Comparison of ENCODE assay signal across 9 mouse cellular contexts in the genomic region with DNA sequence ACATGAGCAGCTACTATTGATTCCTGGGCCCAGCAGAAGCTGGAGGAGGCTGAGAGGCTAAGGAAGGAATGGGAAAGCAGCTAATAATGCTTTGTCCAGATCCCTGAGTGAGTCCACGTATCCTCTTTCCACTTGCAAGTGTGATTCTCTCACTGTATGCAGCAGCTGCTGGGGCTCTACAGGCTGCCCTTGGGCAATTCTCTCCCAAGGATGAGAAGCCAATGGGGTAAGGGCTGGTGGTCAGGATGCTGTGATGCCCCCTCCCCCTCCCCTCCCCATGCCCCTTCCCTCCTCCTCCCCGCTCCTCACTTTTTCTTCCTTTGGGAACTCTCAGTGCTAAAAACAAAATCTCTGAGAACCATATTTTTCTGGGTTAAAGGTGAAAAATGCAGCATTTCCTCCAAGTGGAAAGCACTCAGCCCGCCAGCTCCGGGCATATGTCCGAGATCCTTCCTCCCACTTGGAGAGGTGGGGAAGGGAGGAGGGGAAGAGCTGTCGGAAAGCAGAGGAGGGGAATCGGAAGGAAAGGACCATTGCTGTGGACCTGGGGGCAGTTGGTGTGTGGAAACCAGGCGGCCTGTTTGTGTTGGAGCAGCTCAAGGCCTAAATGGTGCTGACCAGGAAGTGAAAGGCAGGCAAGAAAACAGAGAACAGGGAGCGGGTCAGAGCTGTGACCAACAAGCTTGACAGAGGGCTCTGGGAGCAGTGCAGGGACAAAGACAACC.
DNase-seq lines count a peak whose midpoint lies in the region; ATAC-seq lines count a peak whose summit lies in the region.
"Had no signal": no experiment of that assay in that cellular context is flagged by ENCODE, and none has a peak within 500 bp of the region (broad histone marks: within the 10 kb centered on the region; RNA-seq: fewer than 3 reads in every experiment).

No protein-coding gene starts in this region.

- no peak overlapping the region for H3K4me2 ChIP-seq in intestine, embryonic 14.5 days (ENCODE audit: low read length)
- H3K4me2 ChIP-seq in lung, embryonic 15.5 days: no peak overlapping the region
- H3K4me2 ChIP-seq in forebrain, embryonic 11.5 days (ENCODE audit: low read depth, low read length, severe bottlenecking): no peak overlapping the region
- H3K4me2 ChIP-seq: limb, embryonic 13.5 days had no signal

- H3K36me3 ChIP-seq in intestine, embryonic 14.5 days (ENCODE audit: control insufficient read depth, insufficient read depth, low read length): no peaks in the 10 kb centered on the region
- H3K36me3 ChIP-seq in lung, embryonic 15.5 days: no peaks in the 10 kb centered on the region
- H3K36me3 ChIP-seq in forebrain, embryonic 11.5 days (ENCODE audit: control insufficient read depth, insufficient read depth, low read length): no peaks in the 10 kb centered on the region

- peak overlapping the region; percentile 48; the same call in 1 of the 2 replicates for H3K27ac ChIP-seq in intestine, embryonic 14.5 days (ENCODE audit: low read depth)
- H3K27ac ChIP-seq in lung, embryonic 15.5 days: peak overlapping the region; percentile 82
- H3K27ac ChIP-seq in forebrain, embryonic 11.5 days (ENCODE audit: low read depth, low read length): no peak overlapping the region
- H3K27ac ChIP-seq: limb, embryonic 13.5 days had no signal

- DNase-seq in embryo, embryonic 11 days: peak; percentile 22
- DNase-seq in embryo, embryonic 10.5 days (ENCODE audit: low spot score): no peak
- DNase-seq in gastrocnemius, postnatal 14 days: peak; percentile 79
- DNase-seq in intestine, embryonic 14.5 days (ENCODE audit: low spot score): no peak
- DNase-seq in forebrain, embryonic 11.5 days (ENCODE audit: low spot score): no peak
- no peak for DNase-seq in thymus, postnatal 25 days

- 0 out of 2 replicates have a peak, but pooled peaks have one; percentile 33 for ATAC-seq in intestine, embryonic 14.5 days (replicated peaks; ENCODE audit: low FRiP score, low TSS enrichment, low read depth)
- peak; percentile 69 for ATAC-seq in lung, embryonic 15.5 days (ENCODE audit: borderline replicate concordance, extremely low read depth, low FRiP score, low TSS enrichment)
- no peak for ATAC-seq in forebrain, embryonic 11.5 days (replicated peaks; ENCODE audit: low FRiP score)
- ATAC-seq in activated CD4-positive, CD25-positive, alpha-beta regulatory T cell, adult 4 months: no peak

- H3K9ac ChIP-seq in intestine, embryonic 14.5 days (ENCODE audit: low read length): no peak overlapping the region
- no peak overlapping the region for H3K9ac ChIP-seq in lung, embryonic 15.5 days
- H3K9ac ChIP-seq in forebrain, embryonic 11.5 days (ENCODE audit: low read length): no peak overlapping the region
- H3K9ac ChIP-seq: limb, embryonic 13.5 days had no signal

- WGBS in intestine, embryonic 14.5 days: 49% methylated on average over 9 of the region's 9 CpGs
- WGBS in lung, embryonic 15.5 days: 20% methylated on average over 8 of the region's 9 CpGs
- WGBS in forebrain, embryonic 11.5 days: 69% methylated on average over 9 of the region's 9 CpGs

- H3K4me1 ChIP-seq in intestine, embryonic 14.5 days (replicated peaks; ENCODE audit: control insufficient read depth, insufficient read depth, low read length): peaks cover 27% of the 10 kb centered on the region; the same call in 1 of the 2 replicates
- H3K4me1 ChIP-seq in lung, embryonic 15.5 days: peaks cover 59% of the 10 kb centered on the region
- peaks cover 8% of the 10 kb centered on the region for H3K4me1 ChIP-seq in forebrain, embryonic 11.5 days (replicated peaks; ENCODE audit: control insufficient read depth, insufficient read depth, low read length)

- no peaks in the 10 kb centered on the region for H3K27me3 ChIP-seq in intestine, embryonic 14.5 days (replicated peaks; ENCODE audit: control insufficient read depth, insufficient read depth, low read length)
- no peaks in the 10 kb centered on the region for H3K27me3 ChIP-seq in lung, embryonic 15.5 days
- H3K27me3 ChIP-seq in forebrain, embryonic 11.5 days (ENCODE audit: control insufficient read depth, insufficient read depth, low read length): no peaks in the 10 kb centered on the region
- H3K27me3 ChIP-seq: limb, embryonic 13.5 days had no signal

- H3K9me3 ChIP-seq in intestine, embryonic 14.5 days (ENCODE audit: control insufficient read depth, low read length): no peaks in the 10 kb centered on the region
- no peaks in the 10 kb centered on the region for H3K9me3 ChIP-seq in lung, embryonic 15.5 days
- H3K9me3 ChIP-seq in forebrain, embryonic 11.5 days (ENCODE audit: control insufficient read depth, low read length): no peaks in the 10 kb centered on the region
- H3K9me3 ChIP-seq: limb, embryonic 13.5 days had no signal

- intact Hi-C loops in gastrocnemius, postnatal 14 days (cut with DNase I; ENCODE audit: low total_unique reads): no loop called here

- no peak overlapping the region for H3K4me3 ChIP-seq in intestine, embryonic 14.5 days (ENCODE audit: low read depth, low read length)
- H3K4me3 ChIP-seq in lung, embryonic 15.5 days: no peak overlapping the region
- H3K4me3 ChIP-seq in forebrain, embryonic 11.5 days (ENCODE audit: low read depth, low read length): no peak overlapping the region
- H3K4me3 ChIP-seq: limb, embryonic 13.5 days had no signal

Comparison
In these comparisons a context has a peak if more than half of its experiments do, and no peak if none do; other contexts are left out.
1. DNase-seq: peak in embryo, embryonic 11 days (single experiment) and gastrocnemius, postnatal 14 days (single experiment); none in embryo, embryonic 10.5 days (single experiment), intestine, embryonic 14.5 days (single experiment), forebrain, embryonic 11.5 days (single experiment) and thymus, postnatal 25 days (single experiment).
2. ATAC-seq: peak in intestine, embryonic 14.5 days (single experiment) and lung, embryonic 15.5 days (single experiment); none in forebrain, embryonic 11.5 days (single experiment) and activated CD4-positive, CD25-positive, alpha-beta regulatory T cell, adult 4 months (single experiment).